Mouse (Mus musculus) olfactory bulb, adult 2 months (tissue): ENCODE results near the gene Txlnb.

Experiments used
- CTCF ChIP-seq: fragments of 200-500 bp; IDR thresholded peaks from 2 replicates; pipeline ENCODE4 v1.5.1; 2012; ENCODE audit warnings: low read depth, mild to moderate bottlenecking, low read length, moderate library complexity; ENCODE audit not compliant: insufficient read depth
- POLR2A ChIP-seq: fragments of 200-500 bp; IDR thresholded peaks from 2 replicates; pipeline ENCODE4 v1.6.1; 2012; ENCODE audit warnings: mild to moderate bottlenecking, low read depth, low read length, moderate library complexity; ENCODE audit not compliant: insufficient read depth

- TF ChIP-seq POLR2A (no peak), CTCF (no peak)
These were observed 43.5 kb upstream of the Txlnb start for GRCm38 (mm10) chr10:17752478-17752877.
